Mouse (Mus musculus) liver, embryonic 11.5 days (tissue): ENCODE data around the gene Sae1. TPM values are rescaled to one million over a fixed set of nuclear protein-coding genes. Genes with fewer than 3 reads are reported as not detected.

Experiments
- ATAC-seq: fragments of 200-750 bp; cut with Nextera tagmentation; replicated peaks from 2 replicates; pipeline ENCODE4 v1.8.0; 2017; ENCODE audit warnings: moderate number of reproducible peaks, mild to moderate bottlenecking, moderate TSS enrichment, moderate library complexity; ENCODE audit not compliant: low FRiP score
- DNase-seq: peaks from one replicate; pipeline ENCODE4 v3.0.0-alpha.2; 2017; ENCODE audit warnings: low spot score
- H3K27ac ChIP-seq: fragments of 300-500 bp; sonication (generic); 2 replicates; pipeline ENCODE4 v1.5.1; 2014; ENCODE audit warnings: mild to moderate bottlenecking, low read depth, low read length, control low read depth
- H3K27me3 ChIP-seq: fragments of 300-500 bp; sonication (generic); replicated peaks from 2 replicates; pipeline ENCODE4 v1.6.1; 2014; ENCODE audit warnings: low read length, mixed read lengths; ENCODE audit not compliant: control insufficient read depth, insufficient read depth
- H3K36me3 ChIP-seq: fragments of 300-500 bp; sonication (generic); 2 replicates; pipeline ENCODE4 v1.6.1; 2014; ENCODE audit warnings: mild to moderate bottlenecking, low read length, moderate library complexity, mixed read lengths; ENCODE audit not compliant: control insufficient read depth, insufficient read depth
- H3K4me1 ChIP-seq: fragments of 300-500 bp; sonication (generic); replicated peaks from 2 replicates; pipeline ENCODE4 v1.6.1; 2014; ENCODE audit warnings: low read length, mixed read lengths; ENCODE audit not compliant: control insufficient read depth, insufficient read depth
- H3K4me2 ChIP-seq: fragments of 300-500 bp; sonication (generic); 2 replicates; pipeline ENCODE4 v1.6.1; 2014; ENCODE audit warnings: mild to moderate bottlenecking, control low read depth, moderate library complexity
- H3K4me3 ChIP-seq: fragments of 300-500 bp; sonication (generic); 2 replicates; pipeline ENCODE4 v1.5.1; 2014; ENCODE audit warnings: low read depth, low read length, control low read depth
- H3K9ac ChIP-seq: fragments of 300-500 bp; sonication (generic); 2 replicates; pipeline ENCODE4 v1.6.1; 2014; ENCODE audit warnings: low read depth, low read length, control low read depth
- H3K9me3 ChIP-seq: fragments of 300-500 bp; sonication (generic); 2 replicates; pipeline ENCODE4 v1.6.1; 2016; ENCODE audit warnings: low read length, inconsistent platforms, mixed read lengths; ENCODE audit not compliant: control insufficient read depth
- WGBS: fragments of 180-500 bp; shearing (Covaris S2); extraction: QIAGEN DNeasy Blood & Tissue Kit; methylation state at CpG from one replicate; pipeline ENCODE4 v1.1.7; 2014; 5-methylcytosine and 5-hydroxymethylcytosine counted together
- polyA plus RNA-seq: library from polyadenylated mRNA; unstranded; fragments of >200 nt; fragmentation: Nextera tagmentation; extraction: Ambion mirVana; gene quantifications from 2 replicates; pipeline ENCODE4 v1.2.1, GENCODE M21; 2014

Gene Sae1
- polyA plus RNA-seq, 1 experiment from 2014 or later, result 267 TPM

- DNase-seq, result no peak
- Histone ChIP-seq H3K4me2 (peak overlapping the region; percentile 84), H3K9ac (peak overlapping the region; percentile 75), H3K27ac (peak overlapping the region; percentile 99), H3K9me3 (no peaks in the 10 kb centered on the region), H3K36me3 (no peaks in the 10 kb centered on the region), H3K27me3 (no peaks in the 10 kb centered on the region), H3K4me3 (peak overlapping the region; percentile 40), H3K4me1 (peaks cover 45% of the 10 kb centered on the region)
- ATAC-seq, result no peak
- 41% methylated on average over 2 of the region's 2 CpGs for WGBS
Observed at GRCm38 (mm10) chr7:16405073-16405455, 17.5 kb upstream of the Sae1 start.

GRCm38 (mm10) chr7:16404315-16405072, 16.9 kb upstream of the Sae1 start:
- Histone ChIP-seq H3K36me3 (no peaks in the 10 kb centered on the region), H3K27ac (peak overlapping the region; percentile 99), H3K27me3 (no peaks in the 10 kb centered on the region), H3K4me3 (peak overlapping the region; percentile 40), H3K4me1 (peaks cover 45% of the 10 kb centered on the region), H3K4me2 (peak overlapping the region; percentile 84), H3K9ac (peak overlapping the region; percentile 75), H3K9me3 (no peaks in the 10 kb centered on the region)
- 76% methylated on average over 3 of the region's 3 CpGs for WGBS
- DNase-seq (no peak), ATAC-seq (no peak)

- Histone ChIP-seq H3K27me3 (no peaks in the 10 kb centered on the region), H3K4me1 (peaks cover 49% of the 10 kb centered on the region), H3K27ac (peak overlapping the region; percentile 100), H3K9me3 (no peaks in the 10 kb centered on the region), H3K4me2 (peak overlapping the region; percentile 84), H3K36me3 (no peaks in the 10 kb centered on the region), H3K9ac (peak overlapping the region; percentile 100), H3K4me3 (peak overlapping the region; percentile 93)
- DNase-seq (peak; percentile 60), ATAC-seq (no peak)
- 36% methylated on average over 21 of the region's 21 CpGs for WGBS
Observed at GRCm38 (mm10) chr7:16402968-16403948, 15.7 kb upstream of the Sae1 start.

- Histone ChIP-seq H3K4me2 (peak overlapping the region; percentile 84), H3K36me3 (no peaks in the 10 kb centered on the region), H3K9me3 (no peaks in the 10 kb centered on the region), H3K9ac (peak overlapping the region; percentile 100), H3K27ac (peak overlapping the region; percentile 100), H3K4me3 (peak overlapping the region; percentile 93), H3K4me1 (peaks cover 41% of the 10 kb centered on the region), H3K27me3 (no peaks in the 10 kb centered on the region)
- ATAC-seq (no peak), DNase-seq (no peak)
- 3% methylated on average over 9 of the region's 9 CpGs for WGBS
Observed at GRCm38 (mm10) chr7:16402449-16402848, 14.8 kb upstream of the Sae1 start.

- ATAC-seq, result peak; percentile 19; the same call in 1 of the 2 replicates
Observed at GRCm38 (mm10) chr7:16401991-16402431, 14.4 kb upstream of the Sae1 start.

GRCm38 (mm10) chr7:16400689-16401611, 13.3 kb upstream of the Sae1 start, which contains the start of gene Zc3h4:
TSS of gene Zc3h4 (plus strand) at chr7:16400910.
- ATAC-seq, result peak; percentile 57
- H3K27ac ChIP-seq, result peak within 1 kb of the TSS; percentile 100
- DNase-seq, result peak; percentile 97
- no peaks in the 10 kb centered on the region for H3K9me3 ChIP-seq
- peaks cover 30% of the 10 kb centered on the region for H3K4me1 ChIP-seq
- whole genome bisulfite sequencing, result under 1% methylated on average over 63 of the region's 85 CpGs
- no peaks in the 10 kb centered on the region for H3K27me3 ChIP-seq
- H3K36me3 ChIP-seq, result no peaks in the 10 kb centered on the region
- H3K4me3 ChIP-seq, result peak within 1 kb of the TSS; percentile 93
- H3K9ac ChIP-seq, result peak within 1 kb of the TSS; percentile 100
- H3K4me2 ChIP-seq, result peak within 1 kb of the TSS; percentile 84

More at GRCm38 (mm10) chr7:16401991-16402431, 14.4 kb upstream of the Sae1 start:
- Histone ChIP-seq H3K4me3 (peak overlapping the region; percentile 93), H3K4me1 (peaks cover 38% of the 10 kb centered on the region), H3K9ac (peak overlapping the region; percentile 100), H3K9me3 (no peaks in the 10 kb centered on the region), H3K36me3 (no peaks in the 10 kb centered on the region), H3K27me3 (no peaks in the 10 kb centered on the region), H3K27ac (peak overlapping the region; percentile 100), H3K4me2 (peak overlapping the region; percentile 84)
- DNase-seq, result peak; percentile 76
- 0% methylated on average over 17 of the region's 17 CpGs for WGBS

GRCm38 (mm10) chr7:16399820-16400688, 12.4 kb upstream of the Sae1 start:
- WGBS, result under 1% methylated on average over 76 of the region's 77 CpGs

More at GRCm38 (mm10) chr7:16399820-16400688, 12.4 kb upstream of the Sae1 start:
- Histone ChIP-seq H3K4me1 (peaks cover 21% of the 10 kb centered on the region), H3K9me3 (no peaks in the 10 kb centered on the region), H3K27ac (peak overlapping the region; percentile 100), H3K36me3 (no peaks in the 10 kb centered on the region), H3K4me3 (peak overlapping the region; percentile 93), H3K4me2 (peak overlapping the region; percentile 84), H3K27me3 (no peaks in the 10 kb centered on the region), H3K9ac (peak overlapping the region; percentile 100)
- peak; percentile 81 for ATAC-seq
- peak; percentile 99 for DNase-seq
